Mouse (Mus musculus) forebrain, embryonic 10.5 days (tissue): ENCODE measurements at regions not wholly inside any gene's neighbourhood (a gene's known extent, or its start where the extent isn't known, plus 50 kb on each side); places are given as distances from the start of the nearest gene placed in this dataset.

ENCODE experiments used
- DNase-seq: peaks from one replicate; pipeline ENCODE4 v3.0.0-alpha.2; 2017; ENCODE audit warnings: low spot score; ENCODE audit errors: extremely low spot score
- H3K27ac ChIP-seq: fragments of 300-500 bp; sonication (generic); 2 replicates; pipeline ENCODE4 v1.5.1; 2016; ENCODE audit warnings: mild to moderate bottlenecking
- H3K27me3 ChIP-seq: fragments of 300-500 bp; sonication (generic); 2 replicates; pipeline ENCODE4 v1.6.1; 2016; ENCODE audit warnings: mild to moderate bottlenecking; ENCODE audit not compliant: poor library complexity, severe bottlenecking
- H3K36me3 ChIP-seq: fragments of 300-500 bp; sonication (generic); replicated peaks from 2 replicates; pipeline ENCODE4 v1.6.1; 2016; ENCODE audit warnings: mild to moderate bottlenecking, moderate library complexity
- H3K4me1 ChIP-seq: fragments of 300-500 bp; sonication (generic); 2 replicates; pipeline ENCODE4 v1.6.1; 2016
- H3K4me3 ChIP-seq: fragments of 300-500 bp; sonication (generic); 2 replicates; pipeline ENCODE4 v1.5.1; 2016; ENCODE audit warnings: mild to moderate bottlenecking, moderate library complexity
- H3K9me3 ChIP-seq: fragments of 300-500 bp; sonication (generic); 2 replicates; pipeline ENCODE4 v1.6.1; 2016; ENCODE audit warnings: mild to moderate bottlenecking, moderate library complexity
- WGBS: fragments of 180-500 bp; shearing (Covaris S2); methylation state at CpG from one replicate; pipeline ENCODE4 v1.1.7; 2016; 5-methylcytosine and 5-hydroxymethylcytosine counted together

DNA sequence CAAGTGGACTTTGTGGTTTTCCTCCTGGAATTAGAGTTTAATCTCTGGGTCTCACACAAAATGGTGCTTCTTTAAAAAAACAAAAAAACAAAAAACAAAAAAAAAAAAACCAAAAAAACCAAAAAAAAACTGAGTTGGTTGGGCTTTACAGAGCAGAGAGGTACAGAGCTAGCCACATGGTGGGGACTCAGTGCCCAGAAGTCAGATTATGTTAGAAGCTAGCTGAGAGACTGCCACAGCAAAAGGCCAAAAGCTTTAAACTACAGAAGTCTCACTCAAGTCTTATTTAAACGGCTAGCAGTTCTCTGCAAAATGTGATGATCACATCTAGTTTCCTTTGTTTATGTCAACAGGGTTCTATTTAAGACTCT is 1121.8 kb upstream of the Cited2 start:
- no peak for DNase-seq
- Histone ChIP-seq H3K9me3 (no peaks in the 10 kb centered on the region), H3K4me3 (no peak overlapping the region), H3K27ac (no peak overlapping the region), H3K27me3 (no peaks in the 10 kb centered on the region), H3K4me1 (no peaks in the 10 kb centered on the region), H3K36me3 (no peaks in the 10 kb centered on the region)
- 63% methylated on average over 1 of the region's 1 CpGs for WGBS

DNA sequence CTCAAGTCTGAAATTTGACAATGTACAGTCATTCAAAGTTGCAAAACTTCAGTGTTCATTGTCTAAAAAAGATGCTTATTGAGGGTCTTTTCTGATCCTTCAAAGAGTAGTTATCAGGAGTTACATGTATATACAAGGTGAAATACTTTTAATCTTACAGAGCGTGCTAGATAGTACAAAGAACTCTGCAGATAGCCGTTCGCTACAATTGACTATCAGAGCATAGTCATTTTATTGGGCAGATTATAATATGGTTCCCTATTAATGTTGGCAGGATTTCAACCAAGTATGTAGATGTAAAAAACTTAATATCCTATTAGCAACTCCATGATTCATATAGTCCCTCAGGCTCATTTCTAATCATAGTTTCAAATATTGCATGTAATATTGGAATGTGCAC is 1114.7 kb upstream of the Cited2 start:
- whole genome bisulfite sequencing: 94% methylated on average over 3 of the region's 3 CpGs
- Histone ChIP-seq H3K4me3 (no peak overlapping the region), H3K36me3 (no peaks in the 10 kb centered on the region), H3K27ac (no peak overlapping the region), H3K9me3 (no peaks in the 10 kb centered on the region), H3K4me1 (no peaks in the 10 kb centered on the region), H3K27me3 (no peaks in the 10 kb centered on the region)
- DNase-seq: no peak

GRCm38 (mm10) chr10:16618752-16619151 is 1104.3 kb upstream of the Cited2 start:
- no peak for DNase-seq
- Histone ChIP-seq H3K27me3 (no peaks in the 10 kb centered on the region), H3K36me3 (no peaks in the 10 kb centered on the region), H3K27ac (no peak overlapping the region), H3K9me3 (no peaks in the 10 kb centered on the region), H3K4me1 (peaks cover 10% of the 10 kb centered on the region), H3K4me3 (no peak overlapping the region)
- 87% methylated on average over 2 of the region's 2 CpGs for WGBS

GRCm38 (mm10) chr10:16619584-16619983 is 1103.4 kb upstream of the Cited2 start:
- Histone ChIP-seq H3K4me3 (no peak overlapping the region), H3K36me3 (no peaks in the 10 kb centered on the region), H3K27ac (no peak overlapping the region), H3K27me3 (no peaks in the 10 kb centered on the region), H3K9me3 (no peaks in the 10 kb centered on the region), H3K4me1 (peaks cover 10% of the 10 kb centered on the region)
- DNase-seq: no peak
- WGBS: 83% methylated on average over 2 of the region's 2 CpGs

GRCm38 (mm10) chr10:16620804-16621559 is 1102.0 kb upstream of the Cited2 start:
- no peaks in the 10 kb centered on the region for H3K36me3 ChIP-seq
- 53% methylated on average over 6 of the region's 6 CpGs for WGBS
- DNase-seq: no peak
- H3K27ac ChIP-seq: no peak overlapping the region
- no peaks in the 10 kb centered on the region for H3K27me3 ChIP-seq
- H3K4me1 ChIP-seq: peaks cover 10% of the 10 kb centered on the region
- no peaks in the 10 kb centered on the region for H3K9me3 ChIP-seq
- H3K4me3 ChIP-seq: no peak overlapping the region

DNA sequence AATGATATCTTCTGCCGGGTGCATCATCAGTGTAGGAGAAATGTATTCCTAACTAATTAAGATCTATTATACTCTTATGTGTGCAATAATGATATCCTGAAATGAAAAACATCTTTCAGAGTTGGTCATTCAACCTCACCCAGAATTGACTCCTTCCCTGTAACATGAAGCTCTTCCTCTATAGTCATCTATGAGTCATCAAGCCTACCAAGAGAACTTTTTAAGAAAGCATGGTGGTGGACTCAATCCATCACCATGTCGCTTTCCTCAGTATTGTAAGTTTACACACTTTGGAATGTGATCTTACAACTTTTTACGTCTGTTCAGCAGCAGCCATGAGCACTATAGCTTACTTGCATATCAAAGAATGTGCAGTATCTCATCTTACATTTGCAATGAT is 1100.2 kb upstream of the Cited2 start:
- H3K9me3 ChIP-seq: no peaks in the 10 kb centered on the region
- 88% methylated on average over 3 of the region's 3 CpGs for WGBS
- H3K4me1 ChIP-seq: peaks cover 10% of the 10 kb centered on the region
- H3K4me3 ChIP-seq: no peak overlapping the region
- no peaks in the 10 kb centered on the region for H3K36me3 ChIP-seq
- H3K27me3 ChIP-seq: no peaks in the 10 kb centered on the region
- no peak for DNase-seq
- no peak overlapping the region for H3K27ac ChIP-seq

DNA sequence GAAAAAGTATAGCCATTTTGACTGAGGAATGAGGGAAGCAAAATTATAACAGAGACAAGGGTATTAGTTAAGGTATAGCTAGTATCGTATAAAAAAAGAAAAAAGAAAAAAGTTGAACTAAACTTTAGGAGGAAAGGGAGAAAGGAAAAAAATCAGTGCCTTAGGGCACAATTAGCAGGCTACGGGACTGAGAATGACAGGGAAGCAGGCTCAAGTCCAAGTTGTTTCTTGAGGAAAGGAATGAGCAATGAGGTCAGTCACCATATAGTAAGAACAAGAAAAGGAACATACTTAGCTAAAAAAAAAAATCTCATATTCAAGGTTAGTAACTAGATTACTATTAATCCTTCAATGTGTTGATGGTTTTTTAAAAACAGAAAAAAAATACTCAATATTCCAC is 1089.8 kb upstream of the Cited2 start:
- H3K27ac ChIP-seq: no peak overlapping the region
- H3K4me1 ChIP-seq: peaks cover 13% of the 10 kb centered on the region
- no peak for DNase-seq
- no peaks in the 10 kb centered on the region for H3K9me3 ChIP-seq
- no peaks in the 10 kb centered on the region for H3K36me3 ChIP-seq
- H3K27me3 ChIP-seq: no peaks in the 10 kb centered on the region
- H3K4me3 ChIP-seq: no peak overlapping the region
- 70% methylated on average over 2 of the region's 2 CpGs for WGBS

DNA sequence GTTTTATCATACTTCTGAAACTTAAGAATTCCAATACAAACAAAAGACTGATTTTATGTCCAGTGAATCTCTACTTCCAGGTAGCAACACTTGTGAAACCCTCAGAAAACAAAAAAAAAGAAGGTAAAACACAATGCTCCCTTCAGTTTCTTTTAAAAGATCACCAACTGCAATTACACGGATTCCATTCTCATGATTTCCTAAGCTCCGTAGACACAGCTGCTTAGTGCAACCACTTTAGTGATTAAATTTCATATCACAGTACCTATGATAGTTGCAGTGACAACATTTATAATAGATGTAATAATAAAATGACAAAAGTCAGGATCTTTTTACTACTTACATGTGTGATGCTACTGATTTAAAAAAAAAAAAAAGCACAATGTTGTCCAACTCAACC is 1087.6 kb upstream of the Cited2 start:
- WGBS: 87% methylated on average over 2 of the region's 2 CpGs
- Histone ChIP-seq H3K27ac (no peak overlapping the region), H3K4me3 (no peak overlapping the region), H3K9me3 (no peaks in the 10 kb centered on the region), H3K36me3 (no peaks in the 10 kb centered on the region), H3K4me1 (peaks cover 14% of the 10 kb centered on the region), H3K27me3 (no peaks in the 10 kb centered on the region)
- DNase-seq: no peak

GRCm38 (mm10) chr10:16637006-16637405 is 1086.0 kb upstream of the Cited2 start:
- H3K4me3 ChIP-seq: no peak overlapping the region
- H3K27ac ChIP-seq: no peak overlapping the region
- peaks cover 14% of the 10 kb centered on the region for H3K4me1 ChIP-seq
- H3K9me3 ChIP-seq: no peaks in the 10 kb centered on the region
- DNase-seq: no peak
- H3K36me3 ChIP-seq: no peaks in the 10 kb centered on the region
- no peaks in the 10 kb centered on the region for H3K27me3 ChIP-seq

- no peak for DNase-seq
- no peak overlapping the region for H3K27ac ChIP-seq
- whole genome bisulfite sequencing: 35% methylated on average over 2 of the region's 2 CpGs
- no peak overlapping the region for H3K4me3 ChIP-seq
- peaks cover 14% of the 10 kb centered on the region for H3K4me1 ChIP-seq
- no peaks in the 10 kb centered on the region for H3K9me3 ChIP-seq
- H3K36me3 ChIP-seq: no peaks in the 10 kb centered on the region
- H3K27me3 ChIP-seq: no peaks in the 10 kb centered on the region
These were observed 1084.9 kb upstream of the Cited2 start for GRCm38 (mm10) chr10:16638111-16638510.

GRCm38 (mm10) chr10:16640136-16640535 is 1082.9 kb upstream of the Cited2 start:
- Histone ChIP-seq H3K4me3 (no peak overlapping the region), H3K4me1 (peaks cover 14% of the 10 kb centered on the region), H3K27ac (no peak overlapping the region), H3K36me3 (no peaks in the 10 kb centered on the region), H3K9me3 (no peaks in the 10 kb centered on the region), H3K27me3 (no peaks in the 10 kb centered on the region)
- no peak for DNase-seq
- 54% methylated on average over 4 of the region's 4 CpGs for WGBS

DNA sequence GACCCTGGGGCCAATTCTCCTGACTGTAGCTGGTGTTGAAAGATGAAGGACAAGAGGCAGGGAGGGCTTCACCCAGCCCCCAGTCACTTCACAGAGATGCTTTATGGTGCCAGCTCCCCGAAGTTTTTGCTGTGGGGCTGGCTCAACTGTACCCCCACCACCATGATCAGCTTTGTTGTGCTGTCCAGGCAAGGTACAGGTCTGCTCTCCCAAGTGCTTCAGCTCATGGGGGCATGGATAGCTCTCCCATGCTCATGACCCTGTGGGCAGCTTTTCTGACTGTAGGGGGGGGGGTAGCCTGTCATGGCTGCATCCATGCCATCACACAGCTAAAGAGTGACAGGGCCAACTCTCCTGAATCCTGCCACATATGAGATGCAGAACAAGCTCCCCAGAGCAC is 1072.9 kb upstream of the Cited2 start:
- DNase-seq: no peak
- Histone ChIP-seq H3K27me3 (no peaks in the 10 kb centered on the region), H3K36me3 (no peaks in the 10 kb centered on the region), H3K4me3 (no peak overlapping the region), H3K27ac (no peak overlapping the region), H3K9me3 (no peaks in the 10 kb centered on the region), H3K4me1 (no peaks in the 10 kb centered on the region)
- 71% methylated on average over 1 of the region's 1 CpGs for WGBS

DNA sequence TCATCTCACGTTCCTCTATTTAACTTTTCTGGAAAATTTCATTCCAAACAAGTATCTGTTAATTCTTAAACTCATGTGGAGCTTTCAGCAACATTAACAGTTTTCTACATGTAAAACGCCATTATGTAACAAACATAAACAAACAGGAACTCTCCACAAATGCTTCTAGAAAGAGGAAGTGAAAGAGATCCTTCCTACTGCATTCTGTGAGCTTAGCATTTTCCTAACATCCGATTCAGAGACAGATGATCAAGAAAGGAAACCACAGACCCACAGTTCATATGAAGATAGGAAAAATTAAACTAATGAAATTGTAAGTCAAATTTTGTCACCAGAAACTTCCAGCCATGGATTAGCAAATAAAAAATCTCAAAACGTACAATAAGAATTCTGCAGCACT is 1070.6 kb upstream of the Cited2 start:
- no peak for DNase-seq
- H3K27me3 ChIP-seq: no peaks in the 10 kb centered on the region
- WGBS: 90% methylated on average over 4 of the region's 4 CpGs
- H3K4me3 ChIP-seq: no peak overlapping the region
- H3K9me3 ChIP-seq: no peaks in the 10 kb centered on the region
- H3K4me1 ChIP-seq: no peaks in the 10 kb centered on the region
- H3K27ac ChIP-seq: no peak overlapping the region
- H3K36me3 ChIP-seq: no peaks in the 10 kb centered on the region

GRCm38 (mm10) chr10:16664483-16664882 is 1058.5 kb upstream of the Cited2 start:
- no peak overlapping the region for H3K4me3 ChIP-seq
- no peaks in the 10 kb centered on the region for H3K27me3 ChIP-seq
- H3K27ac ChIP-seq: no peak overlapping the region
- H3K4me1 ChIP-seq: peaks cover 5% of the 10 kb centered on the region; the same call in 1 of the 2 replicates
- H3K9me3 ChIP-seq: no peaks in the 10 kb centered on the region
- 70% methylated on average over 1 of the region's 1 CpGs for WGBS
- no peaks in the 10 kb centered on the region for H3K36me3 ChIP-seq
- DNase-seq: no peak
